Mouse (Mus musculus) limb, embryonic 11.5 days (tissue): Measurements from ENCODE around the gene Diras2. TPM values are rescaled to one million over a fixed set of nuclear protein-coding genes. Genes with fewer than 3 reads are reported as not detected.

ENCODE experiments used
- ATAC-seq: fragments of 200-750 bp; cut with Nextera tagmentation; 2 replicates; pipeline ENCODE4 v1.8.0; 2017; ENCODE audit warnings: low read depth; ENCODE audit not compliant: insufficient number of reproducible peaks, low FRiP score, low TSS enrichment
- DNase-seq: peaks from one replicate; pipeline ENCODE4 v3.0.0-alpha.2; 2015; ENCODE audit warnings: low spot score
- H3K27ac ChIP-seq: fragments of 300-500 bp; sonication (generic); replicated peaks from 2 replicates; pipeline ENCODE4 v1.5.1; 2014; ENCODE audit warnings: low read depth, mild to moderate bottlenecking, low read length
- H3K27me3 ChIP-seq: fragments of 300-500 bp; sonication (generic); 2 replicates; pipeline ENCODE4 v1.6.1; 2014; ENCODE audit warnings: mild to moderate bottlenecking, low read length, mixed read lengths; ENCODE audit not compliant: control insufficient read depth, insufficient read depth
- H3K36me3 ChIP-seq: fragments of 300-500 bp; sonication (generic); 2 replicates; pipeline ENCODE4 v1.6.1; 2014; ENCODE audit warnings: mild to moderate bottlenecking, low read length, moderate library complexity, mixed read lengths; ENCODE audit not compliant: control insufficient read depth, insufficient read depth
- H3K4me1 ChIP-seq: fragments of 300-500 bp; sonication (generic); 2 replicates; pipeline ENCODE4 v1.6.1; 2014; ENCODE audit warnings: low read length, mixed read lengths; ENCODE audit not compliant: control insufficient read depth, insufficient read depth
- H3K4me2 ChIP-seq: fragments of 300-500 bp; sonication (generic); 2 replicates; pipeline ENCODE4 v1.6.1; 2014; ENCODE audit warnings: low read depth, mild to moderate bottlenecking, moderate library complexity; ENCODE audit not compliant: severe bottlenecking
- H3K4me3 ChIP-seq: fragments of 300-500 bp; sonication (generic); 2 replicates; pipeline ENCODE4 v1.5.1; 2014; ENCODE audit warnings: low read depth, low read length
- H3K9ac ChIP-seq: fragments of 300-500 bp; sonication (generic); 2 replicates; pipeline ENCODE4 v1.6.1; 2014; ENCODE audit warnings: mild to moderate bottlenecking, low read length
- H3K9me3 ChIP-seq: fragments of 300-500 bp; sonication (generic); 2 replicates; pipeline ENCODE4 v1.6.1; 2016; ENCODE audit warnings: low read length; ENCODE audit not compliant: control insufficient read depth
- WGBS: fragments of 180-500 bp; shearing (Covaris S2); extraction: QIAGEN DNeasy Blood & Tissue Kit; methylation state at CpG from one replicate; pipeline ENCODE4 v1.1.7; 2014; 5-methylcytosine and 5-hydroxymethylcytosine counted together
- polyA plus RNA-seq: library from polyadenylated mRNA; unstranded; fragments of >200 nt; fragmentation: Nextera tagmentation; extraction: Ambion mirVana; gene quantifications from 2 replicates; pipeline ENCODE4 v1.2.1, GENCODE M21; 2014

The Diras2 gene
- polyA plus RNA-seq, 1 experiment from 2014 or later, result 0.03 TPM

DNA sequence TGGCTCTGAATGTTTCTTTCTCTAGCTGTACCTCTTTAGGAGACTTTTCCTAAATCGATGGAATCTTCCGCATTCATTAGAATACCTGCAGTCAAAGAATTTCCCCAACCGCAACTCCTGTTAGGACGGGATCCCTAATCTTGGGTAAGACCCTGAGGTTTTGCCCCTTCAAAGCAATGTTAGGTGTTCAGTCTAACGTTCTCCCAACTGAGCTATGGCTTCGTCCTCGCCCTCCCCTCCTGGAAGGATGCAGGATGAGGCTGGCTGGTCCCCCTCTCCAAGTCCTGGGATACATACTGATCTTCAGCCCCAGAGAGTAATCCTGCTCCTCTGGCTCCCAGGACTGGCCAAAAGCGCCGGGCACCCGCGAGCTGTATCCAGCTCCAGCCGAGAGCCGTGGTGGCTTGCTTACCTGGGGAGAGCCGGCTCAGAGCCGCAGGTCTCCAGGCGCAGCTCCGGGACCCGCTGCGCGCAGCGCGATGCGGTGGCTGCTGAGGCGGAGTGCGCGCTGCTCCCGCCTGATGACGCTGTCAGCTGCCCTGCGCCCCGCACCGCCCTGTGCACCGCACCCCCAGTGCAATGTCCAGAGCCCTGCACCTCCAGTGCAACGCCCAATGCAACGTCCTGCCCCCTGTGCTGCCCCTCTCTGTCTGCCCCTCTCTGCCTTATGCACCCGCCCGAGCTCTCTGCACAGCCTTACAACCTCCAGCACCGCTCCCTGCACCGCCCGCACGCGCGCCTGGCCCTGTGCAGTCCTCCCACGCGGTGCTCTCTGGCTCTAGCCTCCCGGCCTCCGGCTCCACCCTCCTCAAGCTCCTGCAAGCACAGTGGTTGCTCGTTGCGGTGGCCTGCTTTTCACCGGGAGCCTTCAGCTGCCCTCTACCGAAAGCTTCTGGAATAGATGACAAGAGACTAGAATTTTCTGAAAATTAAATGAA is 802 bp downstream of the Diras2 start:
- WGBS, result 2% methylated on average over 50 of the region's 50 CpGs
- Histone ChIP-seq H3K4me3 (peak overlapping the region; percentile 45), H3K4me2 (peak overlapping the region; percentile 92), H3K27me3 (peaks cover 16% of the 10 kb centered on the region; the same call in 1 of the 2 replicates), H3K9me3 (no peaks in the 10 kb centered on the region), H3K4me1 (no peaks in the 10 kb centered on the region), H3K36me3 (no peaks in the 10 kb centered on the region), H3K27ac (no peak overlapping the region), H3K9ac (peak overlapping the region; percentile 4; the same call in 1 of the 2 replicates)
- DNase-seq (peak; percentile 85), ATAC-seq (peak; percentile 86; the same call in 1 of the 2 replicates)

DNA sequence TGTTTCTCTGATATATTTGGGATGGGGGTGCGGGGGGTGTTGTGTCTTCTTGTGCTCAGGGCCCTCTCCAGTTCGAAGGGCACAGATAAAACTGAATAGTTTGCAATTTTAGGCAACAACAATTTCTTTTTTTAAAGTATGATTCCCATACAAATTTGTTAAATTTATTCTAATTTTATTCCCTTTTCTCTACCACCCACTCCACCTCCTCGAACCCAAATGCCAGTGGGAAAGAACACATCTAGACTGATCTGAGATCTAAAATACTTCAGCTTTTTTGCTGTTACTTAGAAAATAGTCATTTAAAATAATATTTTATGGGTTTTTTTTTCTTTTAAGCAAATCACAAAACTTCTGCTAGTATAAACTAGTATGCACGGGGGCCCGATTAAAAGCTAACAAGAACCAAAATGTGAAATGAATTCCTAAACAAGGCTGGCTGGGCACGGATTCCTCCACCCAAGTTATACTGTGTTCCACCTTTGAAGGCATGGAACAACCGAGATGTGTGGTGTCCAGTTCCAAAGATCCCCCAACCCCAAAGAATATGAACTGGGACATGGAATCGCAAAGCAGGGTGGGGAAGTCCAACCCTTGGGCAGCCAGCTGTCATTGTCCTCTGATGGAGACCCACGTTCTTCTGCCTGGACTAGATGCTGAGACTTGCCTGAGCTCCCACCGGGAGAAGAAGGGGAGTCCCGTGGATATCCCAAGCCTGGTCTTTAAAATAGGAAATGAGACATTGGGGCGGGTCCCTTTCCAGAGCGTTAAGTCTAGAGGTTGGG is 1.7 kb downstream of the Diras2 start:
- Histone ChIP-seq H3K4me2 (no peak overlapping the region), H3K9me3 (no peaks in the 10 kb centered on the region), H3K9ac (no peak overlapping the region), H3K4me1 (no peaks in the 10 kb centered on the region), H3K27me3 (peaks cover 16% of the 10 kb centered on the region; the same call in 1 of the 2 replicates), H3K27ac (no peak overlapping the region), H3K4me3 (no peak overlapping the region), H3K36me3 (no peaks in the 10 kb centered on the region)
- ATAC-seq (no peak), DNase-seq (no peak)
- WGBS, result 61% methylated on average over 13 of the region's 13 CpGs

DNA sequence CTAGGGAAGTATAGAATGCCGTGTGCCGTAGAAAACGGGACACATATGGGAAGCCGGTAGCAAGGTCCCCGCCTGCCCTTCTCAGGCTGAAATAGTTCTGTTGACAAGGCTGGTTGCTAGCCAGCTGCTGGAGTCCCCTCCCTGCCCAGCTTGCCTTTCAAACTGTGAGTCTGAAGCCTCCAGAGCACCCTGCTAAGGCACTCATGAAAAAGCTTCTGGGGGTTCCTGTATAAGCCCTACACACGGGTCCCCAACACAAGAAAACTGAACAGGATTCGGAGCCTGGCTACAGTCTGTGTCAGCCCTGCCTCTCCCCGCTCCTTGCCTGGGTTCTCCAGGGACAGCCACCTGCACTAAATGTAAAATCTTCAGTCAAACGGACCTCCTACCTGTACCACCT is 2.3 kb downstream of the Diras2 start:
- Histone ChIP-seq H3K4me1 (no peaks in the 10 kb centered on the region), H3K27me3 (peaks cover 16% of the 10 kb centered on the region; the same call in 1 of the 2 replicates), H3K36me3 (no peaks in the 10 kb centered on the region), H3K4me3 (no peak overlapping the region), H3K4me2 (no peak overlapping the region), H3K9me3 (no peaks in the 10 kb centered on the region), H3K27ac (no peak overlapping the region), H3K9ac (no peak overlapping the region)
- ATAC-seq (no peak), DNase-seq (no peak)
- 70% methylated on average over 9 of the region's 9 CpGs for WGBS

DNA sequence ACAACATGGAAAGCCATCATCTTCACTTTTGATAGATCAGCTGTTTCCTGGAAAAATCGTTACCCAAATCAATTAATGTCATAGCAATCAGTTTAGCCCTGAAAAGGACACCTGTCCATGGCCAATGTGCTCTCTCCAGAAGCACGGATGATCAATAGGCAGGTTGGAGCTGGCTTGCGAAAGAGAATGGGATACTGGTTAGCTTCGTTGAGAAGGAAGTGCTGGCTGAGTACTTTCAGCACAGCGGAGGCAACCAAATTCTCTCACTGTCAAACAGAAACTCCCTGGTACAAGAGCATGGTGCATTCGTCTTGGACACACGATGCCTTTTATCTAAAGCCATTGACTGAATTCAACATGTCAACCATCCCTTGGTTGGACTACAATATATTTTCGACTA is 2.8 kb downstream of the Diras2 start:
- Histone ChIP-seq H3K9ac (no peak overlapping the region), H3K4me2 (no peak overlapping the region), H3K9me3 (no peaks in the 10 kb centered on the region), H3K27me3 (peaks cover 16% of the 10 kb centered on the region; the same call in 1 of the 2 replicates), H3K36me3 (no peaks in the 10 kb centered on the region), H3K27ac (no peak overlapping the region), H3K4me3 (no peak overlapping the region), H3K4me1 (no peaks in the 10 kb centered on the region)
- DNase-seq (no peak), ATAC-seq (no peak)
- WGBS, result 85% methylated on average over 8 of the region's 8 CpGs

DNA sequence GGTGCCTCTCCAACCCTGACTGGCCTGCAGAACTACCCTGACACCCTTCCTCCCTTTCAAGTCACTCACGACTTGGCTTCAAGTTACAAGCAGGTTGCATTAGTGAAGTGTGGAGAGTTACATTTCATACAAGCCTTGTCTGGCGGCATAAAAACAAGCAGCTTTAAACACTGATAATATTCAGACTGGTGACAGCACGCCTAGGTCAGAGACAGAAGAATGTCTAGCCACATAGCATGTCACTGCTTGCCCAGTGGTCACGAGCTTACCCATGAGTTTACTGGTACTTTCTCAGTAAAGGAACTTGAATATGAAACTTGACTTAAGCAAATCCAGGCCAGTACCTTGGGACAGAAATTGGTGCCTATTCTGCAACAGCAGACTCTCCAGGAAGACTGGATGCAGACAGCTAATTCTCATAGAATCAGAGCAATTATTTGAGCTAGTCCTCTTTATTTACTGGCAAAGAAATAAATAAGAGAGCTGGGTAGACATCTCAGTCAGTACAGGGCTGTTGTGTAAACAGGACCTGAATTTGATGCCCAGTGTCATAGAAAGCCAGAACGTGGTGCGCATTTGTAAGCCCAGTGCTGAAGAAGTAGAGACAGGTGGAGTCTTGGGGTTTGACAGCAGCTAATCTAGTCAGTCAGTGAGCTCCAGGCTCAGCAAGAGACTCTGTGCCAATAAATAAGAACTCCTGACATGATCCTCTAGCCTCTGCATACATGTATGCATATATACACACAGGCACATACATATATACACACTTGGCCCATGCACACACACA is 4.6 kb downstream of the Diras2 start:
- no peaks in the 10 kb centered on the region for H3K36me3 ChIP-seq
- H3K4me1 ChIP-seq, result no peaks in the 10 kb centered on the region
- no peak overlapping the region for H3K4me2 ChIP-seq
- no peak for DNase-seq
- no peaks in the 10 kb centered on the region for H3K9me3 ChIP-seq
- ATAC-seq, result no peak
- no peak overlapping the region for H3K9ac ChIP-seq
- no peak overlapping the region for H3K27ac ChIP-seq
- 73% methylated on average over 6 of the region's 6 CpGs for WGBS
- H3K27me3 ChIP-seq, result peaks cover 16% of the 10 kb centered on the region; the same call in 1 of the 2 replicates
- no peak overlapping the region for H3K4me3 ChIP-seq

DNA sequence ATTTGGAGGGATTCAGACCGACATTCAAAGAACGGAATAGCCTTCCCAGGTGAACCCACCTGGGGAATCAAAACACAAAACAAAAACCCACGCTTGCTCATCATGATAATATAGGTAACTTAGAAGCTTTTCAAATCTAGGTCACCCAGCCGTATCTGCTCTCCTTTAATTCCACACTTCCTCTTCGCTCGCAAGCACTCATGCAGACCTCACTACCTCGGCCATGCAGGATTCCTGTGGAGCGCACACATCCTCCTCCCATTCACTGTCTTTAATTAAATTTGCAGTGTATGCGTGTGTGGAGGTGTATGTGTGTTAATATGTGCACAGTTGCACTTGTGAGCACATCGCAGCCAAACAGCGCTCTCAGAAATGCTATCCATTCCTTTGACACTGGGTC is 6.8 kb downstream of the Diras2 start:
- no peaks in the 10 kb centered on the region for H3K9me3 ChIP-seq
- H3K9ac ChIP-seq, result no peak overlapping the region
- DNase-seq, result no peak
- WGBS, result 88% methylated on average over 11 of the region's 11 CpGs
- no peak overlapping the region for H3K27ac ChIP-seq
- no peaks in the 10 kb centered on the region for H3K4me1 ChIP-seq
- H3K27me3 ChIP-seq, result 0 out of 2 replicates have a peak, but pooled peaks cover 4% of the 10 kb centered on the region
- ATAC-seq, result no peak
- no peaks in the 10 kb centered on the region for H3K36me3 ChIP-seq
- no peak overlapping the region for H3K4me2 ChIP-seq
- no peak overlapping the region for H3K4me3 ChIP-seq

DNA sequence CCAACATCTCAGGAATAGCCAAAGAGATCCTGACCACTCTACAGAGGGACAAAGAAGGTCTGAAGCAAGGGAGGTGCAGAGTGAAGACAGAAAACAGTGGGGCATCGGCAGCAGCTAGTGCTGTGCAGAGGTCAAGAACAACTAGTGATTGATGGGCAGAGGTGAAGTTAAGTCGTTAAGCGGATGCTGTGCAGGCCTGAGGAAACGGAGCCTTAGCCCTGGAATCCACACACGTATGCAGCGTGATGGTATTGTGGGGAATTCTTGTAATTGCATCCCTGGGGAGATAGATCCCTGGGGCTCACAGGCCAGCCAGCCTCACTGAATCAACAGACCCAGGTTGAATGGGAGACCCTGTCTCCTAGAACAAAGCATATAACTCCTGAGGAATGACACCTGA is 9.9 kb downstream of the Diras2 start:
- Histone ChIP-seq H3K4me2 (no peak overlapping the region), H3K36me3 (no peaks in the 10 kb centered on the region), H3K9me3 (no peaks in the 10 kb centered on the region), H3K27ac (no peak overlapping the region), H3K9ac (no peak overlapping the region), H3K4me3 (no peak overlapping the region), H3K4me1 (no peaks in the 10 kb centered on the region), H3K27me3 (no peaks in the 10 kb centered on the region)
- 23% methylated on average over 6 of the region's 6 CpGs for WGBS
- no peak for ATAC-seq
- no peak for DNase-seq

DNA sequence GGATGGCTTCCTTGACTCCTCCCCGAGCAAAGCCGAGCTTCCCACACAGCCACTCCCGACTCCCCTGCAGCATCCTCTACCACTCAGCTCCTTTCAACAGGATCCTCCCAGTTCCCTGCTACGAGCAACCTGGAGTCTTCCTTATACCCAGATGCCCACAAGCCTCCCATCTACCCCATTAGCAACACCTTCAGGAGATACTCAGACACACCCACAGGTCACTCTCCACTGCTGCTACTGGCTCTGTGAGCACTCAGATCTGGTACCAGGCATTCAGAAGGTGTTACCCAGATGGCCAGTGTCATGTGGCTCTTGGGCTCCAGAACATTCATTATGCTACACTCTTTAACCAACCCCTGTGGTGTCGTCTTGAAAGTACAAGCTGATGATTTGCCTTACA is 11.7 kb downstream of the Diras2 start:
- Histone ChIP-seq H3K27me3 (no peaks in the 10 kb centered on the region), H3K4me3 (no peak overlapping the region), H3K4me2 (no peak overlapping the region), H3K9ac (no peak overlapping the region), H3K9me3 (no peaks in the 10 kb centered on the region), H3K4me1 (no peaks in the 10 kb centered on the region), H3K36me3 (no peaks in the 10 kb centered on the region), H3K27ac (no peak overlapping the region)
- no peak for ATAC-seq
- 85% methylated on average over 5 of the region's 5 CpGs for WGBS
- no peak for DNase-seq
